Mouse (Mus musculus) neural tube, embryonic 14.5 days (tissue): ENCODE data around the gene Cmip. TPM values are rescaled to one million over a fixed set of nuclear protein-coding genes. Genes with fewer than 3 reads are reported as not detected.
A peak's percentile ranks its signal among the peaks of the same experiment; 100 is the strongest.

ENCODE experiments used
- ATAC-seq: fragments of 200-750 bp; cut with Nextera tagmentation; 2 replicates; pipeline ENCODE4 v1.8.0; 2017; ENCODE audit warnings: low read depth, mild to moderate bottlenecking, moderate TSS enrichment, moderate library complexity
- H3K27ac ChIP-seq: fragments of 300-500 bp; sonication (generic); 2 replicates; pipeline ENCODE4 v1.5.1; 2014; ENCODE audit warnings: low read depth, mild to moderate bottlenecking, control low read depth, low read length, moderate library complexity, mixed read lengths
- H3K27me3 ChIP-seq: fragments of 300-500 bp; sonication (generic); 2 replicates; pipeline ENCODE4 v1.6.1; 2014; ENCODE audit warnings: low read length; ENCODE audit not compliant: control insufficient read depth, insufficient read depth
- H3K36me3 ChIP-seq: fragments of 300-500 bp; sonication (generic); 2 replicates; pipeline ENCODE4 v1.6.1; 2014; ENCODE audit warnings: low read length, mixed read lengths; ENCODE audit not compliant: control insufficient read depth, insufficient read depth
- H3K4me1 ChIP-seq: fragments of 300-500 bp; sonication (generic); 2 replicates; pipeline ENCODE4 v1.6.1; 2014; ENCODE audit warnings: low read length; ENCODE audit not compliant: control insufficient read depth, insufficient read depth
- H3K4me2 ChIP-seq: fragments of 300-500 bp; sonication (generic); 2 replicates; pipeline ENCODE4 v1.6.1; 2014; ENCODE audit warnings: mild to moderate bottlenecking, low read depth, low read length, control low read depth
- H3K4me3 ChIP-seq: fragments of 300-500 bp; sonication (generic); 2 replicates; pipeline ENCODE4 v1.5.1; 2014; ENCODE audit warnings: low read depth, low read length, control low read depth, mixed read lengths
- H3K9ac ChIP-seq: fragments of 300-500 bp; sonication (generic); replicated peaks from 2 replicates; pipeline ENCODE4 v1.6.1; 2014; ENCODE audit warnings: low read depth, mild to moderate bottlenecking, control low read depth, low read length, mixed read lengths
- H3K9me3 ChIP-seq: fragments of 300-500 bp; sonication (generic); 2 replicates; pipeline ENCODE4 v1.6.1; 2016; ENCODE audit warnings: low read length; ENCODE audit not compliant: control insufficient read depth
- WGBS: fragments of 180-500 bp; shearing (Covaris S2); extraction: QIAGEN DNeasy Blood & Tissue Kit; methylation state at CpG from one replicate; pipeline ENCODE4 v1.1.7; 2014; 5-methylcytosine and 5-hydroxymethylcytosine counted together
- polyA plus RNA-seq: library from polyadenylated mRNA; unstranded; fragments of >200 nt; fragmentation: Nextera tagmentation; extraction: Ambion mirVana; gene quantifications from 2 replicates; pipeline ENCODE4 v1.2.1, GENCODE M21; 2014

The Cmip gene
- polyA plus RNA-seq, 1 experiment from 2014 or later = 135 TPM

DNA sequence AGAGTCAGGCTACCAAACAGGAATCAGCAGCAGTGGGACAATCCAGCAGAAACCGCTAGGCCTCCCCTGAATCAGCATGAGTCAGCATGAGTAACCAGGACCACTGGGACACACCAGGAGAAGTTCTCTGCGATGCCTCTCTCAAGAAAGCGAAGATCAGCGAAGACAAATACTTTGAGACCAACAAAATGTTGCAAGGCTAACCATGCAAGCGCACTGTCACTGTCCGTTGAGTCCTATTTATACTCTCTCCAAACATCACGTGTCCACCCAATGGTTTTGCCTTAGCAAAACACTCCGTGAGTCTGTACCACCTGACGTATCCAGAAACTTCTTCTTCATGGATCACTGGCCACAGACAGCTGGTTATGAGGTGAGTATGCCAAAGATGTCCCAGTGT, 223.1 kb downstream of the Cmip start:
- Histone ChIP-seq H3K4me2 (no peak overlapping the region), H3K36me3 (no peaks in the 10 kb centered on the region), H3K9me3 (no peaks in the 10 kb centered on the region), H3K27ac (no peak overlapping the region), H3K27me3 (no peaks in the 10 kb centered on the region), H3K4me3 (no peak overlapping the region), H3K9ac (no peak overlapping the region), H3K4me1 (no peaks in the 10 kb centered on the region)
- ATAC-seq = no peak
- WGBS = 97% methylated on average over 9 of the region's 9 CpGs

DNA sequence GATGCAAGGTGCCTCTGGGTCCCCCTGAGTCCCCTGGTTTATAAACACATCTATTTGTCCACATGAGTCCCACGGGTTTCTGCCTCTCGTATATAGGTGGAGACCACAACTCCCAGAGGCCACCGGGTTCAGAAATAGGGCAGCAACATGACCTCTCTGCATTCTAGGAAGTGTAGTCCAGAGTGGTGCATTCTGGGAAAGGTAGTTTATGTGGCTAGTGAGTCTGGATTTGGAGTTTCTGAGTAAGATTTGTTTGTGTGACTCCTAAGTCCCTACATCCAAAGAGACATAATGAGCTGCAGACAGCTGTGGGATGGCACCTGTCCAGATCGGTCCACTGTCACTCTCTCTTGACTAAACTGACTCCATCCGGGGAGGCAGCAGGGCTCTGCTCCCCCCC, 223.7 kb downstream of the Cmip start:
- no peaks in the 10 kb centered on the region for H3K4me1 ChIP-seq
- H3K27me3 ChIP-seq = no peaks in the 10 kb centered on the region
- no peaks in the 10 kb centered on the region for H3K9me3 ChIP-seq
- no peak overlapping the region for H3K9ac ChIP-seq
- no peaks in the 10 kb centered on the region for H3K36me3 ChIP-seq
- no peak overlapping the region for H3K4me2 ChIP-seq
- ATAC-seq = no peak
- H3K27ac ChIP-seq = no peak overlapping the region
- no peak overlapping the region for H3K4me3 ChIP-seq
- WGBS = 75% methylated on average over 5 of the region's 5 CpGs

DNA sequence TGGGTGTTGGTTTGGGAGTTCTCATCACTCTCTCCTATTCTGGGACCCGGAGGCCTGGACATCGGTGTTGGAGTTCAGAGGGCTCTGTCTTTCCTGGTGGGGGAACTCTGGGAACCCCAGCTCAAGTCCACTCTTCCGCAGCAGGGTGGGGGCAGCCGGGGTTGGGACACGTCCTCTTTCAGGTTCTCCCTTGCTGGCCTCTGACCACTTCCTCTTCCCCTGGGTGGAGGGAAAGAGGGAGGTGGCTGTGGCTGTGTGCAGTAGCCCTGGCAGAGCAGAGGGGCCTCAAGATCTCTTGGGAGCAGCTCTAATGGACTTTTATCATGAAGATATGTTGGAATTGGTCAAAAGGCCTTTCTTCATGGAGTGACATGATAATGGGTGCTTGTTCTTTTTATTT, 225.0 kb downstream of the Cmip start:
- Histone ChIP-seq H3K4me1 (no peaks in the 10 kb centered on the region), H3K4me3 (no peak overlapping the region), H3K27me3 (no peaks in the 10 kb centered on the region), H3K27ac (no peak overlapping the region), H3K4me2 (no peak overlapping the region), H3K36me3 (no peaks in the 10 kb centered on the region), H3K9ac (no peak overlapping the region), H3K9me3 (no peaks in the 10 kb centered on the region)
- 89% methylated on average over 5 of the region's 5 CpGs for WGBS
- ATAC-seq = no peak

DNA sequence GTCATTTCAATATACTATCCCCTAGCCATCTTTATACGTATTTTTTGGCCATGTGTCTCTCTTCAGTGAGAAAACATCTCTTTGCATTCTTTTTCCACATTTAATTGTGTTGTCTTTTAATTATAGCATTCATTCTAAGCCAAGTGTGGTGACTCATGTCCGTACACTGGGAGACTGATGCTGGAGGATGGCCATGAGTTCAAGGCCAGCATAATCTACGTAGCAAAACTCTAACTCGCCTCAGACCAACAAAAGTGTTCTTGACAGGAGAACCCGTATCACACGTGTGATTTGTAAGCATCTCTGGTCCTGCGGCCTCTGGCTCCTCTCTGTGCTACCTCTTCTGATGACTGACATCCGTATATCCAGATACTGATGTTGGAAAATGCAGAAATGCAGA, 227.9 kb downstream of the Cmip start:
- Histone ChIP-seq H3K9me3 (no peaks in the 10 kb centered on the region), H3K36me3 (no peaks in the 10 kb centered on the region), H3K27ac (no peak overlapping the region), H3K4me1 (no peaks in the 10 kb centered on the region), H3K4me3 (no peak overlapping the region), H3K4me2 (no peak overlapping the region), H3K27me3 (no peaks in the 10 kb centered on the region), H3K9ac (no peak overlapping the region)
- no peak for ATAC-seq
- WGBS = 88% methylated on average over 8 of the region's 8 CpGs

DNA sequence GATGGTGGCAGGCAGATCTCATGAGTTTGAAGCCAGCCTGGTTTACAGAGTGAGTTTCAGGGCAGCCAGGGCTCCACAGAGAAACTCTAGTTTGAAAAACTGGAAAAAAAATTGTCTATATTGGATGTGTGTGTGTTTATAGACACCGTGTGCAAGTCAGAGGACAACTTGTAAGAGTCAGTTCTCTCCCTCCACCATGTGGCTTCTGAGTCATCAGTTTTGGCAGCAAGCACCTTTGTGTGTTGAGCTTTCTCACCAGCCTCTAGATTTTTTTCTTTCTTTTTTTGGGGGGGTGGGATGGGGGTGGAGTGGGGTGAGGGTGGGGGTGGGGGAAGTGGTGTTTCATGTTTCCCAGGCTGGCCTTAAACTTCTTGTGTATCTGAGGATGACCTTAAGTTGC, 228.5 kb downstream of the Cmip start:
- Histone ChIP-seq H3K9ac (no peak overlapping the region), H3K4me3 (no peak overlapping the region), H3K4me1 (no peaks in the 10 kb centered on the region), H3K36me3 (no peaks in the 10 kb centered on the region), H3K4me2 (no peak overlapping the region), H3K9me3 (no peaks in the 10 kb centered on the region), H3K27me3 (no peaks in the 10 kb centered on the region), H3K27ac (no peak overlapping the region)
- 87% methylated on average over 1 of the region's 1 CpGs for WGBS
- ATAC-seq = no peak

DNA sequence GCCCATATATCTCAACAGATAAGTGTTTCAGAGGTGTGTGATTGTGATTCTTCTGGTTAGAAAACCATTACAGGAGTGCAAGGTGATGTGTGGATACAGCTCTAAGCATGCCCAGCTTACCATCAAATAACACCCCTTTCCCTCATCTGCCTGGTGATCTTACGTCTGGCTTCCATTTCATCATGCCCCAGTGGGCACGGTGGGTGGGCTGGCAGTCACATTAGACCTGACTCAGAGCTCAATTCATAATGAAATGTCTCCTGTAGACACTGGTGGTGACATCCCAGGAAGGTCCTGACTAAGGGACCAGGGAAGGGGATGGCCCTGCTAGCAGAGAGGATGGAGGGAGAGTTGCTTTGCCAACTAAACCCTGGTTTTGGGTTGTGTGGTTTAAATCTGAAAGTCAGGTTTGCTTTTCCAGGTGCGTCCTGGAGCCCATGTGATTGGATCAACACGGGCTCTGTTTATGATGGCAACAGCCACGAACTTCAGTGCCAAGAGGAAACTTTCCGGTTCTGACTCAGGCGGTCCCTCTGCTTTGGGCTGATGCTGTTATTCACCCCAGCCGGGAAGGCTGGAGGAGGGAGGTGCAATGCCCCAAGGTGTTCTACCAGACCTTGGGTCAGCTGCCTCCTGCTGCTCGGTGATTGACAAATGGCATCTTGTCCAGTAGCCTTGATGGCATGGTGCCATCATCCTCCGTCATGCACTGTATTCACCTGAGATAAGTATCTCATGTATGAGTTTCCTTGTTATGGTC, 231.6 kb downstream of the Cmip start:
- 80% methylated on average over 10 of the region's 10 CpGs for WGBS
- ATAC-seq = no peak
- Histone ChIP-seq H3K27ac (no peak overlapping the region), H3K4me2 (no peak overlapping the region), H3K9ac (no peak overlapping the region), H3K36me3 (no peaks in the 10 kb centered on the region), H3K27me3 (no peaks in the 10 kb centered on the region), H3K4me3 (no peak overlapping the region), H3K9me3 (no peaks in the 10 kb centered on the region), H3K4me1 (no peaks in the 10 kb centered on the region)

DNA sequence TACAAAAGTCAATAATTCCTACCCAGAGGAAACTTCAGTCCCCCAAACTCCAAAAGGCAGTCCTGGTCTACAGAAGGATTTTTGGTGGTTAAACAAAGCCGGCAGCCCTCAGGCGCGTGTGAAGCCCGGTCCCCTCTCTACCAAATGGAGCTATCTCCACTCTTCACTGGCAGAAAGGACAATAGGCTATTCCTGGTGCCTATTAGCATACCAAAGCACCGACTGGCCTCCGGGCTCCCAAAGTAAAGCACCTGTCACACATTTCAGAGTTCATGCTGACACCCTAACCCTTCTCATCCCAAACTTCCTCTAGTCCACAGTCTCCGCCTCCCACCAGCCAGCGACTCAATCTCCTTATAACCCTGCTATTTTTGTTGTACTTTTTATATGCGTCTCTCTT, 236.7 kb downstream of the Cmip start:
- H3K27me3 ChIP-seq = peaks cover 6% of the 10 kb centered on the region
- H3K36me3 ChIP-seq = no peaks in the 10 kb centered on the region
- no peak for ATAC-seq
- H3K4me3 ChIP-seq = no peak overlapping the region
- no peak overlapping the region for H3K4me2 ChIP-seq
- H3K4me1 ChIP-seq = peaks cover 5% of the 10 kb centered on the region; the same call in 1 of the 2 replicates
- 11% methylated on average over 9 of the region's 9 CpGs for WGBS
- H3K9me3 ChIP-seq = no peaks in the 10 kb centered on the region
- no peak overlapping the region for H3K27ac ChIP-seq
- H3K9ac ChIP-seq = no peak overlapping the region

DNA sequence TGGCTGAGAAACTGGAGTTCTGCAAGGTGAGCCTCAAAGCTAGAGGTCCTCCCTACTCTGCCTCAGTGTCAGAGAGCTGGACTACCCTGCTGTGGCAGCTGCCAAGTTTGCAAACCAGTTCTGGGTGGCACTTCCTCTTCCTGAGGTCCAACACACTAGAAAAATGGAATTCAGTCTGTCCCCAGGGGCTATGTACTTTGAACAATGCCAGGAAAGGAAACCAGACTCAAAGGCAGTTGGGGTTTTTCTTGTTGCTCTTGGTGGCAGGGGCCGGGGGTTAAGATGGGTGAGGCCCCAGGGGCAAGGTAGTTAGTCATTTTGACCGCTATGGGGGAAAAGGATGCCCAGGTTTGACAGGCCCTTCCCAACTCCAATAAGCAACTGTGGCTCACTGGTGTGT, 238.0 kb downstream of the Cmip start:
- Histone ChIP-seq H3K4me2 (no peak overlapping the region), H3K27me3 (peaks cover 9% of the 10 kb centered on the region), H3K4me3 (no peak overlapping the region), H3K4me1 (peaks cover 5% of the 10 kb centered on the region; the same call in 1 of the 2 replicates), H3K9ac (no peak overlapping the region), H3K9me3 (no peaks in the 10 kb centered on the region), H3K36me3 (no peaks in the 10 kb centered on the region), H3K27ac (no peak overlapping the region)
- ATAC-seq = no peak
- WGBS = 85% methylated on average over 2 of the region's 2 CpGs

DNA sequence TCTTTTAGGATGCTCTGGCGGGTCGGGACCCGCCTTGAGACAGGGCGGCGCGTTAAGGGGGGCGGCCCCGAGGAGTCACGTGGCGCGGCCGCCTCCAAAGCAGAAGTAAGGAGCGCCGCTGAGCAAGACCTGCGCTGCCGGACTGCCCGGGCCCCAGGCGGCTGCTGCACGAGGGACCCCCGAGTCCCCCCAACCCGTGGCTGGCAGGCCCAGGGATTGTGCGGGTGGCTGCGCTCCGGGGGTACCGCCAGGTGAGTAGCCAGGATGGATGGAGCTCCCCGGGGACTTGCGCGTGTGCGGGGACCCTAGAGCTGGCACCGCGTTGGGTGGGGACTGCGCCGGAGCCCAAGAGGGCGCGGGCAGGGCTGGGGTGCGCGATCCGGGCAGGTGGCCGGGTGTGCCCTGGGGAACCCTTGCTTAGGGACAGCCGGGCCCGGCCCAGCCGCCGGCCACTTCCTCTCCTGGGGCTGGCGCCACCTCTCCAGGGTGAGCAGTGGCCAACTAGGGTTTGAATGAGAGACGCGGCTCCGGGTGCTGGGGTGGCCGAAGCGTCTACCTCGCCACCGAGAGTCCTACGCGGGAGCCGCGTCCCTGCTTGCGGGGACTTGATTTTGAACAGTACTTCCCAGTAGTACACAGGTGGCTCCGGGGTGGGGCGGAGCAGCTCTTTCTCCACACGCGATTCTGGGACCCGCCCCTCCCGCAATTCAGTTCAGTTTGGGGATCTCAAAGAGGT, 241.5 kb downstream of the Cmip start, which contains the start of gene Plcg2:
Gene Plcg2, plus strand, starts transcription at position 113 of the 736 bp plus-strand sequence.
- Histone ChIP-seq H3K36me3 (no peaks in the 10 kb centered on the region), H3K9ac (peak within 1 kb of the TSS; percentile 54), H3K4me1 (peaks cover 5% of the 10 kb centered on the region; the same call in 1 of the 2 replicates), H3K9me3 (no peaks in the 10 kb centered on the region), H3K4me2 (peak within 1 kb of the TSS; percentile 99), H3K27me3 (peaks cover 9% of the 10 kb centered on the region), H3K4me3 (peak within 1 kb of the TSS; percentile 42), H3K27ac (no peak within 1 kb of the TSS)
- under 1% methylated on average over 58 of the region's 62 CpGs for WGBS
- peak; percentile 56 for ATAC-seq
